Mouse (Mus musculus) heart, embryonic 16.5 days (tissue): Measurements from ENCODE around the gene Fbxo42. TPM values are rescaled to one million over a fixed set of nuclear protein-coding genes. Genes with fewer than 3 reads are reported as not detected.

Source experiments
- ATAC-seq: fragments of 200-750 bp; cut with Nextera tagmentation; replicated peaks from 2 replicates; pipeline ENCODE4 v1.8.0; 2017; ENCODE audit warnings: moderate number of reproducible peaks; ENCODE audit not compliant: insufficient read depth, low FRiP score; ENCODE audit errors: extremely low read depth
- H3K27ac ChIP-seq: fragments of 300-500 bp; sonication (generic); 2 replicates; pipeline ENCODE4 v1.5.1; 2014; ENCODE audit warnings: mild to moderate bottlenecking, low read length, control low read depth, moderate library complexity
- H3K27me3 ChIP-seq: fragments of 300-500 bp; sonication (generic); 2 replicates; pipeline ENCODE4 v1.6.1; 2014; ENCODE audit warnings: low read length, mixed read lengths; ENCODE audit not compliant: control insufficient read depth, insufficient read depth
- H3K36me3 ChIP-seq: fragments of 300-500 bp; sonication (generic); 2 replicates; pipeline ENCODE4 v1.6.1; 2014; ENCODE audit not compliant: control insufficient read depth, insufficient read depth
- H3K4me1 ChIP-seq: fragments of 300-500 bp; sonication (generic); 2 replicates; pipeline ENCODE4 v1.6.1; 2014; ENCODE audit warnings: low read length, mixed read lengths; ENCODE audit not compliant: control insufficient read depth, insufficient read depth
- H3K4me2 ChIP-seq: fragments of 300-500 bp; sonication (generic); 2 replicates; pipeline ENCODE4 v1.6.1; 2014; ENCODE audit warnings: low read depth, mild to moderate bottlenecking, control low read depth, low read length
- H3K4me3 ChIP-seq: fragments of 300-500 bp; sonication (generic); 2 replicates; pipeline ENCODE4 v1.5.1; 2014; ENCODE audit warnings: mild to moderate bottlenecking, control low read depth, low read length
- H3K9ac ChIP-seq: fragments of 300-500 bp; sonication (generic); 2 replicates; pipeline ENCODE4 v1.6.1; 2014; ENCODE audit warnings: low read length, control low read depth
- H3K9me3 ChIP-seq: fragments of 300-500 bp; sonication (generic); replicated peaks from 2 replicates; pipeline ENCODE4 v1.6.1; 2016; ENCODE audit warnings: low read length; ENCODE audit not compliant: control insufficient read depth
- WGBS: fragments of 180-500 bp; shearing (Covaris S2); extraction: QIAGEN DNeasy Blood & Tissue Kit; methylation state at CpG from one replicate; pipeline ENCODE4 v1.1.7; 2014; 5-methylcytosine and 5-hydroxymethylcytosine counted together
- polyA plus RNA-seq: library from polyadenylated mRNA; unstranded; fragments of >200 nt; fragmentation: Nextera tagmentation; extraction: Ambion mirVana; gene quantifications from 2 replicates; pipeline ENCODE4 v1.2.1, GENCODE M21; 2015

The Fbxo42 gene
- polyA plus RNA-seq, 1 experiment from 2014 or later, result 14.5 TPM

DNA sequence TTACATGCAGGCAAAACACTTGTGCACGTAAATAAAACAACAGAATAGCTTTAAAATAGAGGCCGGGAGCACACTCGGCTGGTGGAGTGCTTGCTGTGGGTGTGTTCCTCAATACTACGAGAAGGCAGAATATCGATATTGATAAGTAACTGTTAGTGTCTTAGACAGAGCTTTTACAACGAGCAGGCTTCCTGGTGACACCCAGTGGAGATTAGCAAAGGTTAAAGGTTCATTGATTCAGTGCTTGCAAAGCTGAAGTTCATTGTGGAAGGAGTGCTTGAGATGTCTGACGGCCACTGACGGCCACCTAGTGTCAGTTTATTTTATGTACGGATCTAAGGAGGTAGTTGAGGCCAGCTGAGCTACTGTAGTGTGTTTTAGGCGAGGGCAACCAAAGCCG, 11.4 kb downstream of the Fbxo42 start:
- Histone ChIP-seq H3K4me1 (peaks cover 10% of the 10 kb centered on the region), H3K27me3 (no peaks in the 10 kb centered on the region), H3K9me3 (no peaks in the 10 kb centered on the region), H3K4me2 (no peak overlapping the region), H3K4me3 (no peak overlapping the region), H3K9ac (peak overlapping the region; percentile 12; the same call in 1 of the 2 replicates), H3K36me3 (no peaks in the 10 kb centered on the region), H3K27ac (no peak overlapping the region; the same call in 1 of the 2 replicates)
- ATAC-seq, result no peak
- WGBS, result 38% methylated on average over 11 of the region's 11 CpGs

DNA sequence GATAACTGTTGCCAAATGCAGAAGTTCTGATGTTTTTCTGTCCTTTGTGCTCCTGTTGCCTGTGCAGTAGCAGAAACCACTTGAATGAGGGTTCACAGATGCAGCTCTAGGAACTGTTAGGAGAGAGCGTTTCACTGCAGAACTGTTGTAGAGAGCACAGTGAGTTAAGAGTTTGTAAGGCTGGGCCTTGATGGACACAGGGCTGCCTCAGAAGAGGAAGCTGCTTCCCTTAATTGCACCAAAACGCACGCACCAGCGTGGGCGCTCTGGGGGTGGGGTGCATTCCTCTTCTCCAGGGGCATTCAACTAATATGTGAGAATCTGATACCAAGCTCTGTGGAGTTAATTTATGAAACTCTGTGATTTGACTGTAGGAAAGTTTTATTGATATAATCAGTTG, 12.0 kb downstream of the Fbxo42 start:
- Histone ChIP-seq H3K4me3 (no peak overlapping the region), H3K4me2 (no peak overlapping the region), H3K4me1 (peaks cover 10% of the 10 kb centered on the region), H3K27ac (no peak overlapping the region), H3K9me3 (peaks cover under 1% of the 10 kb centered on the region; the same call in 1 of the 2 replicates), H3K9ac (no peak overlapping the region), H3K36me3 (no peaks in the 10 kb centered on the region), H3K27me3 (no peaks in the 10 kb centered on the region)
- 50% methylated on average over 5 of the region's 5 CpGs for WGBS
- no peak for ATAC-seq

GRCm38 (mm10) chr4:141160193-141160592, 12.5 kb downstream of the Fbxo42 start:
- WGBS, result 80% methylated on average over 4 of the region's 4 CpGs
- H3K4me1 ChIP-seq, result peaks cover 10% of the 10 kb centered on the region
- H3K4me3 ChIP-seq, result no peak overlapping the region
- peaks cover 2% of the 10 kb centered on the region; the same call in 1 of the 2 replicates for H3K9me3 ChIP-seq
- H3K27ac ChIP-seq, result no peak overlapping the region
- no peaks in the 10 kb centered on the region for H3K36me3 ChIP-seq
- no peak overlapping the region for H3K4me2 ChIP-seq
- no peak overlapping the region for H3K9ac ChIP-seq
- ATAC-seq, result no peak
- H3K27me3 ChIP-seq, result no peaks in the 10 kb centered on the region

DNA sequence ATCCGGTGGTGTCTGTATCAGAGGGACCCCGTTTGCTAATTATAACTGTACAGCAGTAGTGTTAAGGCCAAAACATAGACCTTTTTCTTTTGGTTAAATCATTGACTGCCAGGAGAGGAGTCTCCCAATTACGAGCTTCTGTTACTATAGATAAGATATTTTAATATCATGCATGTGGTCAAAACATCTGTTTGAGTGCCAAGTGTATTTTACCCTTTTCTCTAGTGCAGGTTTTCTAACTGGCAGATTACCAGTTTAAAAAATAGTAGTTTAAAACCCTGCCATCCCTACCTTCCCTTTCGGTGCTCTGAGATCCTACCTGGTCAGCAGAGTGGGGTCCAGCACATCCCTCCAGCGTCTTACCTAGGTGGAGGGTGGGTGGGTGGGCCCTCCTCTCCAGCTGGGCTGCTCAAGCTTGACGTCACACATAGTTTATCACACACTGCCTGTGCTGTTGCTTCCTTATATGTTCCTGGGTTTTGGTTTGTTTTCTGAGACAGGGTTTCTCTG, 14.0 kb downstream of the Fbxo42 start:
- Histone ChIP-seq H3K4me1 (peaks cover 10% of the 10 kb centered on the region), H3K36me3 (no peaks in the 10 kb centered on the region), H3K9me3 (peaks cover 2% of the 10 kb centered on the region; the same call in 1 of the 2 replicates), H3K27ac (no peak overlapping the region), H3K27me3 (no peaks in the 10 kb centered on the region), H3K9ac (no peak overlapping the region), H3K4me2 (no peak overlapping the region), H3K4me3 (no peak overlapping the region)
- WGBS, result 80% methylated on average over 6 of the region's 6 CpGs
- no peak for ATAC-seq

DNA sequence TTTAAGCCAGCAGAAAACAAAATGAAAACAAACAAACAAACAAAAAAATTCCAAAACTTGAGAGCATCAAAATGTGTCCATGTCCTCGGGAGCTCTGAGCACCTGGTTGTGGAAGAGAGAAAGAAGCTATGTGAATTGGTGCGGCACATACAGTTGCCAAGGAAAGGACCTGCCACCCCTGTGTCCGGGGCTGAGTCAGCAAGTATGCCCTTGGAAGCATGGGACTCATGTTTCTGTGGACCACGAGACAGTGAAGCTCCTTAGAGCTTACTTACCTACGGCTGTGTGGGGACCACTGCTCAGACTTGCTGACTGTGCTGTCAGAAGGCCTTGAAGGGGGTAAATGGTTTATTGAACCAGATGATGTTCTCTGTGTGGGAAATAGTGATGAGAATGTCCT, 16.0 kb downstream of the Fbxo42 start:
- Histone ChIP-seq H3K9me3 (peaks cover 2% of the 10 kb centered on the region), H3K4me1 (peaks cover 8% of the 10 kb centered on the region), H3K4me3 (no peak overlapping the region), H3K9ac (no peak overlapping the region), H3K27ac (no peak overlapping the region), H3K27me3 (no peaks in the 10 kb centered on the region), H3K36me3 (0 out of 2 replicates have a peak, but pooled peaks cover 3% of the 10 kb centered on the region), H3K4me2 (no peak overlapping the region)
- 91% methylated on average over 5 of the region's 5 CpGs for WGBS
- no peak for ATAC-seq

DNA sequence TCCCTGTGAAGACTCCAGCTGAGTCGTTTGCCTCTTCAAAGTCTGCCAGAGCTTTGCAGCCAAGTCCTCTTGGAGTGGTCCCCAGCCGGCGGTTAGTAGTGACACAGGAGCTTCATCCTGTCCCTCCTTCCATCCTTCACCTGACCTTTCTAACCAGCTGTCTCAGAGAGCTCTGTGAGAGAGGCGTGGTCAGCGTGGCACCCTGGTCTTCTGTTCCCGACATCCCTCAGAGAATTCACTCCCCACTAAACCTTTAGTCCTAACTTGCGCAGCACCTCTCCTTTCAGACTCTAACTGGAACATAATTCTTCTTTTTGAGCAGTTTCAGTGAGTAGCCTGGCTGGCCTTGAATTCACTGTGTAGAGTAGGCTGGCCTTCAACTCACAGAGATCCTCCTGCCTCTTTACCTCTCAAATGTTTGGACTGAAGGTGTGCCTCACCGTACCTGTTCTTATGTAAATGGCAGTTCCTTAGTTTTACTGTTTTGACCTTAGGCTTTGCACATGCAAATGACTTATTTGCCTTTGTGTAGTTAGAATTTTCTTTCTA, 18.1 kb downstream of the Fbxo42 start:
- ATAC-seq, result no peak
- no peak overlapping the region for H3K4me3 ChIP-seq
- H3K27ac ChIP-seq, result no peak overlapping the region
- peaks cover 2% of the 10 kb centered on the region for H3K9me3 ChIP-seq
- H3K36me3 ChIP-seq, result 0 out of 2 replicates have a peak, but pooled peaks cover 3% of the 10 kb centered on the region
- no peaks in the 10 kb centered on the region for H3K4me1 ChIP-seq
- 70% methylated on average over 8 of the region's 8 CpGs for WGBS
- H3K27me3 ChIP-seq, result no peaks in the 10 kb centered on the region
- H3K4me2 ChIP-seq, result no peak overlapping the region
- no peak overlapping the region for H3K9ac ChIP-seq

DNA sequence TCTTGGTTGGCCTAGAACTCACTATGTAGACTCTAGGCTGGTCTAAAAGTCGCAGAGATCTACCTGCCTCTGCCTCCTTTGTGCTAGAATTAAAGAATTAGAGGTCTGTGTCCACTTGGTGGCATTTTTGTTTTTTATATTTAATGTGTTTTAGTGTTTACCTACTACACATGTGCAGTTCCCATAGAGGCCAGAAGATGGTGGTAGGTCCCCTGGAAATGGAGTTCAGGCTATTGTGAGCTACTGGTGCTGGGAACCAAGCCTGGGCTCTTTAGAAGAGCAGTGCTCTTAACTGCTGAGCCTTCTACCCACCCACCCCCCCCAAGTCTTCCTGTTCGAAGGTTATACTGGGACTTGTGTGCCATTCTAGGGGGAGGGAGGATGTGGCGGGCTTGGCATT, 19.4 kb downstream of the Fbxo42 start:
- H3K4me1 ChIP-seq, result no peaks in the 10 kb centered on the region
- no peak overlapping the region for H3K9ac ChIP-seq
- peaks cover 2% of the 10 kb centered on the region for H3K9me3 ChIP-seq
- H3K36me3 ChIP-seq, result 0 out of 2 replicates have a peak, but pooled peaks cover 3% of the 10 kb centered on the region
- no peaks in the 10 kb centered on the region for H3K27me3 ChIP-seq
- WGBS, result 97% methylated on average over 3 of the region's 3 CpGs
- H3K4me2 ChIP-seq, result no peak overlapping the region
- no peak overlapping the region for H3K27ac ChIP-seq
- no peak overlapping the region for H3K4me3 ChIP-seq
- ATAC-seq, result no peak

GRCm38 (mm10) chr4:141172121-141172520, 24.4 kb downstream of the Fbxo42 start:
- no peak overlapping the region for H3K9ac ChIP-seq
- H3K36me3 ChIP-seq, result peaks cover 8% of the 10 kb centered on the region; the same call in 1 of the 2 replicates
- WGBS, result 87% methylated on average over 8 of the region's 8 CpGs
- peaks cover 12% of the 10 kb centered on the region for H3K4me1 ChIP-seq
- H3K27ac ChIP-seq, result 0 out of 2 replicates have a peak overlapping the region, but pooled peaks have one; percentile 12
- ATAC-seq, result no peak
- H3K9me3 ChIP-seq, result no peaks in the 10 kb centered on the region; the same call in 1 of the 2 replicates
- H3K4me2 ChIP-seq, result no peak overlapping the region
- H3K4me3 ChIP-seq, result no peak overlapping the region
- no peaks in the 10 kb centered on the region for H3K27me3 ChIP-seq

- no peak overlapping the region for H3K4me3 ChIP-seq
- H3K36me3 ChIP-seq, result peaks cover 16% of the 10 kb centered on the region
- WGBS, result 44% methylated on average over 5 of the region's 5 CpGs
- H3K27ac ChIP-seq, result peak overlapping the region; percentile 53
- H3K9me3 ChIP-seq, result no peaks in the 10 kb centered on the region
- H3K4me2 ChIP-seq, result no peak overlapping the region
- peaks cover 13% of the 10 kb centered on the region for H3K4me1 ChIP-seq
- H3K27me3 ChIP-seq, result no peaks in the 10 kb centered on the region
- no peak for ATAC-seq
- no peak overlapping the region for H3K9ac ChIP-seq
Observed at GRCm38 (mm10) chr4:141175783-141176182, 28.1 kb downstream of the Fbxo42 start.
